Mouse (Mus musculus): ENCODE data around the gene Olfr629. TPM values are rescaled to one million over a fixed set of nuclear protein-coding genes. Genes with fewer than 3 reads are reported as not detected.

Gene Olfr629
- polyA plus RNA-seq, 1 experiment from 2014 or later: not detected

- WGBS: 94% methylated on average over 4 of the region's 4 CpGs
- H3K4me1 ChIP-seq: no peaks in the 10 kb centered on the region
- no peak for DNase-seq (ENCODE audit: low spot score)
- no peak overlapping the region for H3K27ac ChIP-seq (replicated peaks)
- H3K9me3 ChIP-seq (replicated peaks): no peaks in the 10 kb centered on the region
- no peak overlapping the region for H3K4me3 ChIP-seq
- H3K27me3 ChIP-seq (ENCODE audit: low read depth, poor library complexity, severe bottlenecking): no peaks in the 10 kb centered on the region
- no peaks in the 10 kb centered on the region for H3K36me3 ChIP-seq
Observed at GRCm38 (mm10) chr7:103699469-103699868, 45.3 kb downstream of the Olfr629 start.

Other genes with a start within 250 kb of the Olfr629 start
- not detected in 2 replicates for gene Olfr609, start 246.9 kb downstream of the Olfr629 start, polyA plus RNA-seq (2016; fragmentation: Nextera tagmentation; extraction: Ambion mirVana)
- not detected in 2 replicates for gene Olfr610, start 232.8 kb downstream of the Olfr629 start, polyA plus RNA-seq (2016; fragmentation: Nextera tagmentation; extraction: Ambion mirVana)
- not detected in 2 replicates for gene Olfr611, start 224.1 kb downstream of the Olfr629 start, polyA plus RNA-seq (2016; fragmentation: Nextera tagmentation; extraction: Ambion mirVana)
- not detected in 2 replicates for gene Olfr612, start 202.2 kb downstream of the Olfr629 start, polyA plus RNA-seq (2016; fragmentation: Nextera tagmentation; extraction: Ambion mirVana)
- not detected in 2 replicates for gene Olfr613, start 196.9 kb downstream of the Olfr629 start, polyA plus RNA-seq (2016; fragmentation: Nextera tagmentation; extraction: Ambion mirVana)
- gene Olfr615, start 188.9 kb downstream of the Olfr629 start, polyA plus RNA-seq (2016; fragmentation: Nextera tagmentation; extraction: Ambion mirVana): not detected in 2 replicates
- gene Olfr616, start 175.8 kb downstream of the Olfr629 start, polyA plus RNA-seq (2016; fragmentation: Nextera tagmentation; extraction: Ambion mirVana): not detected in 2 replicates
- gene Olfr617, start 171.9 kb downstream of the Olfr629 start, polyA plus RNA-seq (2016; fragmentation: Nextera tagmentation; extraction: Ambion mirVana): not detected in 2 replicates
- gene Olfr618, start 154.8 kb downstream of the Olfr629 start, polyA plus RNA-seq (2016; fragmentation: Nextera tagmentation; extraction: Ambion mirVana): not detected in 2 replicates
- not detected in 2 replicates for gene Olfr619, start 144.4 kb downstream of the Olfr629 start, polyA plus RNA-seq (2016; fragmentation: Nextera tagmentation; extraction: Ambion mirVana)
- not detected in 2 replicates for gene Olfr620, start 132.4 kb downstream of the Olfr629 start, polyA plus RNA-seq (2016; fragmentation: Nextera tagmentation; extraction: Ambion mirVana)
- not detected in 2 replicates for gene Olfr622, start 102.2 kb downstream of the Olfr629 start, polyA plus RNA-seq (2016; fragmentation: Nextera tagmentation; extraction: Ambion mirVana)
- gene Olfr623, start 81.2 kb downstream of the Olfr629 start, polyA plus RNA-seq (2016; fragmentation: Nextera tagmentation; extraction: Ambion mirVana): not detected in 2 replicates
- 0.02 TPM in 2 replicates for gene Olfr624, start 73.8 kb downstream of the Olfr629 start, polyA plus RNA-seq (2016; fragmentation: Nextera tagmentation; extraction: Ambion mirVana)
- gene Olfr625-ps1, start 62.2 kb downstream of the Olfr629 start, polyA plus RNA-seq (2016; fragmentation: Nextera tagmentation; extraction: Ambion mirVana): not detected in 2 replicates
- not detected in 2 replicates for gene Olfr243, start 30.3 kb downstream of the Olfr629 start, polyA plus RNA-seq (2016; fragmentation: Nextera tagmentation; extraction: Ambion mirVana)
- not detected in 2 replicates for gene Olfr628, start 14.6 kb downstream of the Olfr629 start, polyA plus RNA-seq (2016; fragmentation: Nextera tagmentation; extraction: Ambion mirVana)
- not detected in 2 replicates for gene Olfr630, start 12.4 kb upstream of the Olfr629 start, polyA plus RNA-seq (2016; fragmentation: Nextera tagmentation; extraction: Ambion mirVana)
- not detected in 2 replicates for gene Olfr69, start 26.7 kb upstream of the Olfr629 start, polyA plus RNA-seq (2016; fragmentation: Nextera tagmentation; extraction: Ambion mirVana)
- gene Olfr68, start 34.8 kb upstream of the Olfr629 start, polyA plus RNA-seq (2016; fragmentation: Nextera tagmentation; extraction: Ambion mirVana): not detected in 2 replicates
- not detected in 2 replicates for gene Olfr67, start 46.9 kb upstream of the Olfr629 start, polyA plus RNA-seq (2016; fragmentation: Nextera tagmentation; extraction: Ambion mirVana)
- gene Hbb-bt, start 69.1 kb upstream of the Olfr629 start, polyA plus RNA-seq (2016; fragmentation: Nextera tagmentation; extraction: Ambion mirVana): 191 and 345 TPM in 2 replicates
- 74.3 and 117 TPM in 2 replicates for gene Hbb-bs, start 83.2 kb upstream of the Olfr629 start, polyA plus RNA-seq (2016; fragmentation: Nextera tagmentation; extraction: Ambion mirVana)
- 0.23 TPM in 1 of 2 replicates, not detected in the other for gene Hbb-bh2, start 95.6 kb upstream of the Olfr629 start, polyA plus RNA-seq (2016; fragmentation: Nextera tagmentation; extraction: Ambion mirVana)
- 3,029 and 4,275 TPM in 2 replicates for gene Hbb-bh1, start 98.2 kb upstream of the Olfr629 start, polyA plus RNA-seq (2016; fragmentation: Nextera tagmentation; extraction: Ambion mirVana)
- 7,838 and 8,555 TPM in 2 replicates for gene Hbb-y, start 108.3 kb upstream of the Olfr629 start, polyA plus RNA-seq (2016; fragmentation: Nextera tagmentation; extraction: Ambion mirVana)
- gene Olfr66, start 141.3 kb upstream of the Olfr629 start, polyA plus RNA-seq (2016; fragmentation: Nextera tagmentation; extraction: Ambion mirVana): not detected in 2 replicates
- gene Olfr64, start 149.5 kb upstream of the Olfr629 start, polyA plus RNA-seq (2016; fragmentation: Nextera tagmentation; extraction: Ambion mirVana): not detected in 2 replicates
- gene Olfr65, start 158.5 kb upstream of the Olfr629 start, polyA plus RNA-seq (2016; fragmentation: Nextera tagmentation; extraction: Ambion mirVana): not detected in 2 replicates
- gene Olfr631, start 183.9 kb upstream of the Olfr629 start, polyA plus RNA-seq (2016; fragmentation: Nextera tagmentation; extraction: Ambion mirVana): not detected in 2 replicates
- gene Olfr632, start 189.4 kb upstream of the Olfr629 start, polyA plus RNA-seq (2016; fragmentation: Nextera tagmentation; extraction: Ambion mirVana): not detected in 2 replicates
- gene Olfr633, start 199.5 kb upstream of the Olfr629 start, polyA plus RNA-seq (2016; fragmentation: Nextera tagmentation; extraction: Ambion mirVana): not detected in 2 replicates
- gene Olfr635, start 226.2 kb upstream of the Olfr629 start, polyA plus RNA-seq (2016; fragmentation: Nextera tagmentation; extraction: Ambion mirVana): 0.01 and 0.04 TPM in 2 replicates